Mouse (Mus musculus): ENCODE data around the gene Kcnmb1.

DNA sequence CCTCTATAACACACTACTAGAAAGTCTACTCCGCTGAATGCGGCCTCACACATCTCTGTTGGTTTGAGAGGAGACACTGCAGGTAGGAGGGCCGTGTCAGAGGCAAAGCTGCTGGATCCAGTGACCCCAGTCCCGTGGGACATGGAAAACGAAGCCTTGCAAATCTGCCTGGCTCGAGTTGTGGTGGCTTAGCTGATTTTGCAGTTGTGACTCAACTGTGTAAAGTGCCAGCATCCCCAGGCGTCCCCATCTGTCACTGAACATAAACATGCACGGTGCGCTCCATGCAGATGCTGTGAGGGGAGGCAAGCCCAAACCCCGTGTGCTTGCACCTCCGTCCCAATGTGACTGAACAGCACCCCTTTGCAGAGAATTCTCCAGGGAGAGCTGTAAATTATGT, 33.4 kb upstream of the Kcnmb1 start:
- no peak for TF ChIP-seq EP300 (IDR thresholded peaks at IDR 0.05)
- no peak for TF ChIP-seq CTCF (IDR thresholded peaks at IDR 0.05)

Measured in lung, postnatal 0 days (tissue).